Mouse (Mus musculus) cortical plate, adult 2 months (tissue): Measurements from ENCODE around the gene Kcnmb2.

Source experiments
- CTCF ChIP-seq: fragments of 200-500 bp; IDR thresholded peaks from 2 replicates; pipeline ENCODE4 v1.5.1; 2011; ENCODE audit warnings: mild to moderate bottlenecking, control low read depth, low read length; ENCODE audit not compliant: insufficient read depth; ENCODE audit errors: extremely low read depth
- POLR2A ChIP-seq: fragments of 200-500 bp; IDR thresholded peaks from 2 replicates; pipeline ENCODE4 v1.6.1; 2011; ENCODE audit warnings: mild to moderate bottlenecking, low read length, control low read depth; ENCODE audit not compliant: insufficient read depth; ENCODE audit errors: extremely low read depth

GRCm38 (mm10) chr3:31985103-31985502 lies 82.8 kb downstream of the Kcnmb2 start:
- TF ChIP-seq POLR2A (no peak), CTCF (no peak)
